Mouse (Mus musculus) forebrain, embryonic 13.5 days (tissue): Measurements from ENCODE around the gene Sept11. TPM values are rescaled to one million over a fixed set of nuclear protein-coding genes. Genes with fewer than 3 reads are reported as not detected.

ENCODE experiments used
- ATAC-seq: fragments of 200-750 bp; cut with Nextera tagmentation; 2 replicates; pipeline ENCODE4 v1.8.0; 2017
- H3K27ac ChIP-seq: fragments of 300-500 bp; sonication (generic); 2 replicates; pipeline ENCODE4 v1.5.1; 2015; ENCODE audit warnings: inconsistent platforms, mild to moderate bottlenecking, moderate library complexity
- H3K27me3 ChIP-seq: fragments of 300-500 bp; sonication (generic); 2 replicates; pipeline ENCODE4 v1.6.1; 2015; ENCODE audit warnings: mild to moderate bottlenecking, inconsistent platforms
- H3K36me3 ChIP-seq: fragments of 300-500 bp; sonication (generic); 2 replicates; pipeline ENCODE4 v1.6.1; 2015; ENCODE audit warnings: mild to moderate bottlenecking, inconsistent platforms; ENCODE audit not compliant: poor library complexity, severe bottlenecking
- H3K4me1 ChIP-seq: fragments of 300-500 bp; sonication (generic); 2 replicates; pipeline ENCODE4 v1.6.1; 2015; ENCODE audit warnings: inconsistent platforms
- H3K4me2 ChIP-seq: fragments of 300-500 bp; sonication (generic); 2 replicates; pipeline ENCODE4 v1.6.1; 2015; ENCODE audit warnings: inconsistent platforms, mild to moderate bottlenecking, moderate library complexity
- H3K4me3 ChIP-seq: fragments of 300-500 bp; sonication (generic); 2 replicates; pipeline ENCODE4 v1.5.1; 2015; ENCODE audit warnings: mild to moderate bottlenecking, inconsistent platforms
- H3K9ac ChIP-seq: fragments of 300-500 bp; sonication (generic); 2 replicates; pipeline ENCODE4 v1.6.1; 2015; ENCODE audit warnings: mild to moderate bottlenecking, inconsistent platforms
- H3K9me3 ChIP-seq: fragments of 300-500 bp; sonication (generic); replicated peaks from 2 replicates; pipeline ENCODE4 v1.6.1; 2016; ENCODE audit warnings: inconsistent platforms
- WGBS: fragments of 180-500 bp; shearing (Covaris S2); methylation state at CpG from one replicate; pipeline ENCODE4 v1.1.7; 2015; 5-methylcytosine and 5-hydroxymethylcytosine counted together
- polyA plus RNA-seq: library from polyadenylated mRNA; unstranded; fragments of >200 nt; fragmentation: Nextera tagmentation; extraction: Ambion mirVana; gene quantifications from 2 replicates; pipeline ENCODE4 v1.2.1, GENCODE M21; 2015

Gene Sept11
- polyA plus RNA-seq, 1 experiment from 2014 or later, result 201 TPM

DNA sequence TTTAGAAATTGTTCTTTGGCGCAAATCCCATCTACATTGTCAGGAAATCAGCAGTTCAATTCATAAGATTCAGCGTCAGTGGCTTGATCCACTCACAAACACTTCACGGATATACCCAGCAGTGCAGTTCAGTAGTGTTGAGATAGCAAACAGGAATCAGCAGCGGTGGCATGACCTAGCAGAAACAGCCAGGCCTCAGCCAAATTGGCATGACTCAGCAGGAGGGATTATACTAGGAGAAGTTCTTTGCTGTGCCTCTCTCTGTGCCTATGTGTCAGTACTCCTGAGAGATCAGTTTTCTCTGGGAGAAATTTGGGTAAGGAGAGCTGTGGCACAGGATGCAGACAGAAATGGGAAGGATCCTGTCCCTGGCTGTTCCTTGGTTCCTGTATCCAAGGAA, 32.4 kb upstream of the Sept11 start:
- Histone ChIP-seq H3K4me3 (no peak overlapping the region), H3K27me3 (no peaks in the 10 kb centered on the region), H3K4me2 (no peak overlapping the region), H3K27ac (no peak overlapping the region), H3K4me1 (no peaks in the 10 kb centered on the region), H3K9ac (no peak overlapping the region), H3K9me3 (no peaks in the 10 kb centered on the region), H3K36me3 (no peaks in the 10 kb centered on the region)
- no peak for ATAC-seq
- WGBS, result 87% methylated on average over 4 of the region's 4 CpGs

DNA sequence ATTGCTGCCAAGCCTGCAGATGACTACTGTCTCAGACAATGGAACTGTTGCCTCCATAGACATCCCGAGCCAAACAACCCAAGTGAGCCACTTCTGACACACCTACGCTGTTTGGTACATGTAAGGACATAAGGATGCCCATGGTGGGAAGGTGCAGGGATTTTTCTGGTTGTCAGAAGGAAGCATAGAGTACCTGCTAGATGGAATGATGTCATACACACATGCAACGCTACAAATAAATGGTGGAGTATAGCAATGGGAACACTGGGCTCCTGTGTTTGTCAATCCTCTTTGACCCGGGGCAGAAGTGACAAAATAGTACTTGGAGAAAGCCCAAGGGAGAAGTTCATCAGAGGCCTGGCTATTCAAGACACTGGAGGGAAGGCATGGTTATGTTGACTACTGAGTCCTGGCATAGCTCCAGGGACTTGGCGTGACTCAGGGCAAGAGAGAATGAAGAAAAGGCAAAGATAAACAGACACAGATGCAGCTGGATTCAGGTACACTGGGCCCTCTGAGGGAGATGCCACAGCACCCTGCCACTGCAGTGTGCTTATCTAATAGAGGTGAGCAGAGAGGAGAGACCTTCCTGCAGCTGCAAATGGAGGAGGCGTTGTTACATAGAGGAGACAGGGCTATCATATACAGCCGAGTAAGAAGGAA, 15.4 kb upstream of the Sept11 start:
- H3K4me2 ChIP-seq, result no peak overlapping the region
- no peaks in the 10 kb centered on the region for H3K4me1 ChIP-seq
- H3K9ac ChIP-seq, result no peak overlapping the region
- no peaks in the 10 kb centered on the region for H3K9me3 ChIP-seq
- H3K27me3 ChIP-seq, result no peaks in the 10 kb centered on the region
- H3K27ac ChIP-seq, result no peak overlapping the region
- 86% methylated on average over 7 of the region's 7 CpGs for WGBS
- H3K36me3 ChIP-seq, result no peaks in the 10 kb centered on the region
- no peak for ATAC-seq
- H3K4me3 ChIP-seq, result no peak overlapping the region

DNA sequence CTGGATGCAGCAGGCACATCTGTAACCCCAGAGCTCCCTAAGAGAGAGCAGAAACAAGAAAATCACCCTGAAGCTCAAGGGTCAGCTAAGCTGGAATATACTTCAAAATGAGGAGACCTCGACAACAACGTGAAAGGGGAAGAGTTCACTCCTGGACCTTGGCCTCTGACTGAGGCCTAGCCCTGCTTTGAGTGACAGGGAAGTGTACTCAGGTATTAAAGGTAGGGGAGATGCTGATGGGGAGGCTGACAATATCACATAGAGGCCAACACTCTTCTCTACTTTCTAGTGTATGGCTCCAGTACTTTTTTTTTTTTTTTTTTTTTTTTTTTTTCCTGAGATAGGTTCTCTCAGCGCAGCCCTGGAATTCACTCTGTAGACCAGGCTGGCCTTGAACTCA, 13.6 kb upstream of the Sept11 start:
- Histone ChIP-seq H3K4me3 (no peak overlapping the region), H3K27ac (no peak overlapping the region), H3K4me2 (no peak overlapping the region), H3K9me3 (no peaks in the 10 kb centered on the region), H3K4me1 (no peaks in the 10 kb centered on the region), H3K36me3 (no peaks in the 10 kb centered on the region), H3K9ac (no peak overlapping the region), H3K27me3 (no peaks in the 10 kb centered on the region)
- WGBS, result 90% methylated on average over 3 of the region's 3 CpGs
- no peak for ATAC-seq

DNA sequence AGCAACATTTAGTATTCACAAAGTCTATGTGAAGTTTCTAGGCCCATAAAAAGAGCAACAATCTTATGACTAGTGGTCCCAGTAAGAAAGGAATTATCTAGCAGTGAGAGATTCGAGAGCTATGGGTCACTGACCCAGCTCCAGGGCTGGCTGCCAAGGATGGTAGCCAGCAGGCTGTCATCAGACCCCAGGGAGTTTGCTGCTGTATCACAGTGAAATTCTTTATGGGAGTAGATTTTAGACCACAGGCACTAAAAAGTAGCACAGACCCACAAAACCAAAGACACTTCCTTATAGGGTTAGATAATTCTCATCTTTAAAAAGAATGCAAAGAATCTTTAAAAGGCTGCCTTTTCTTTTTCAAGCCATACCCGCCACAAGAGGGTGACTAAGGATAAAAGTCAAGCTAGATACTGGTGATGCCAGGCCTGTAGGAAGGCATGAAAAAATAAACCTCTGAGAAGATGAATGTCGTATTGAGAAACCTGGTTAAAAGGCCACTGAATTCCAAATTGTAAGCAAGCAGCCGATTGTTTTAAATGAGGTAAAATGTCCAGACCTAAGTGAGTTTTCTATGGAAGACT, 8.1 kb upstream of the Sept11 start:
- no peak for ATAC-seq
- H3K4me2 ChIP-seq, result no peak overlapping the region
- no peak overlapping the region for H3K9ac ChIP-seq
- H3K4me3 ChIP-seq, result no peak overlapping the region
- no peaks in the 10 kb centered on the region for H3K36me3 ChIP-seq
- 69% methylated on average over 4 of the region's 4 CpGs for WGBS
- H3K27me3 ChIP-seq, result no peaks in the 10 kb centered on the region
- H3K27ac ChIP-seq, result no peak overlapping the region
- H3K9me3 ChIP-seq, result no peaks in the 10 kb centered on the region
- no peaks in the 10 kb centered on the region for H3K4me1 ChIP-seq

DNA sequence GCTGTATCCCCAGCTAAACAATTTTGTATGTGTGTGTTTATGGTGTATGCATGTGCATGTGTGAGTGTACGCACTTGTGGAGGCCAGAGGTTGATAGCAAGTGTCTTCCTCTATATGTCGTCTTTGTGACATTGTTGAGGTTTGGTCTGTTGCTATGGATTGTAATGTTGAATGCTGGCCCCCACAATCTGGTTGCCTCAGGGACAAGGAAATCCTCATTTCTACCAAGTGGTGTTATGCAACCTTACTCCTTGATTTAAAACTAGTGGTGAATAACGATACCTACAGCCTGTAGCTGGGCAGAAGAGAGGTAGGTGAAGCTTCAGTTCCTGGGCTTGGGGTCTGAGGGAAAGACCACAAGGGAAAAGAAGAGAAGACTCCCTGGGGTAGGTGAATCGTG, 7.3 kb upstream of the Sept11 start:
- 88% methylated on average over 4 of the region's 4 CpGs for WGBS
- H3K27ac ChIP-seq, result no peak overlapping the region
- no peaks in the 10 kb centered on the region for H3K27me3 ChIP-seq
- H3K9ac ChIP-seq, result no peak overlapping the region
- ATAC-seq, result no peak
- H3K4me3 ChIP-seq, result no peak overlapping the region
- H3K9me3 ChIP-seq, result no peaks in the 10 kb centered on the region
- no peak overlapping the region for H3K4me2 ChIP-seq
- no peaks in the 10 kb centered on the region for H3K36me3 ChIP-seq
- no peaks in the 10 kb centered on the region for H3K4me1 ChIP-seq

DNA sequence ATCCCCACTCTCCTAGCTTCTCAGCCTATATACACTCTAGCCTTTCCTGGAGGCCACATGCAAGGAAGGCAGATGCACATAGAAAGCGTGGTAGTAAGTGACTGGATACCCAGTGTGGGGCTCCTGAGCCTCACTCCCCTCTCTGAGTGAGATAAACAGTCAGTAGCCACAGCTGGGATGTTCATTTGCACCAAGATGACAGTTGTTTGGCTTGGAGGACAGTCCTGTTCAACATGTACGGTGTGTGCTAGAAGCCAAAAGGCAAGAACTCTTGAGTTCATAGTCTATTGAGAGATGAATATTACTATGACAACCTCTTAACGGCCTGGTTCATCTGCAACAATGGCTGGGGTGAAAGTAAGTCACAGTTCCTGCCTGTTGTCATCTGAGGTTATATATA, 2.0 kb upstream of the Sept11 start:
- Histone ChIP-seq H3K9ac (no peak overlapping the region), H3K36me3 (no peaks in the 10 kb centered on the region), H3K9me3 (no peaks in the 10 kb centered on the region), H3K4me1 (peaks cover 31% of the 10 kb centered on the region), H3K4me3 (no peak overlapping the region), H3K27ac (no peak overlapping the region), H3K27me3 (no peaks in the 10 kb centered on the region), H3K4me2 (peak overlapping the region; percentile 95)
- ATAC-seq, result no peak
- 72% methylated on average over 3 of the region's 3 CpGs for WGBS

DNA sequence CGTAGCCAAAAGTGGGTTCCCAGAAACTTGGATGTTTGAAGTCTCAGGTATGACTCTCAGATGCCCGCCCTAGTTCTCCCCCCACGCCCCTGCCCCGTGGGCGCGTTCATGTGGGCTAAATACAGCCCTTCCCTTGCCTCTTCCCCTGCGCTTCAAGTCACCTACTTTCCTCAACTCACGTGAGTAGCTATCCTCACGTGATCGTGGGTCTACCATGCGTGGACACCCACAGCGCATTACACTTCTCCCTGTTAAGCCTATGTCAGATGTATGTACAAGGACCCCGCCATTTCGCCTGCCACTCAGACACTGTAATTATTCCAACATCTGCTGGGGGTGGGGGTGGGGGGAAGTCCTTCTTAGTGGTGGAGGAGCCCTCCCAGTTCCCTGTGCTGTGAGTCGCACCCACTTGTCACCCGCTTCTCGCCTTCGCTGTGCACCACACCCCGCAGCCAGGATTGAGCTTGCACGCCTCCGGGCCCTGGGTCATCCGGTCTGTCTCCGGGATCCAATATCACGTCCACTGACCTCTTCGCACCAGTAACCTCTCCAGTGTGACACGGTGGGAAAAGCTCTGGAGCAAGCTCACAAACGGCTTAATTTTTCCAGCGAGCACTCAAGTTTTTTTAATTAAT, 973 bp upstream of the Sept11 start:
- H3K36me3 ChIP-seq, result no peaks in the 10 kb centered on the region
- H3K27me3 ChIP-seq, result no peaks in the 10 kb centered on the region
- no peaks in the 10 kb centered on the region for H3K9me3 ChIP-seq
- peak; percentile 48 for ATAC-seq
- 7% methylated on average over 28 of the region's 28 CpGs for WGBS
- H3K27ac ChIP-seq, result peak overlapping the region; percentile 97
- H3K4me1 ChIP-seq, result peaks cover 41% of the 10 kb centered on the region
- H3K4me2 ChIP-seq, result peak overlapping the region; percentile 95
- peak overlapping the region; percentile 90 for H3K9ac ChIP-seq
- H3K4me3 ChIP-seq, result peak overlapping the region; percentile 82

DNA sequence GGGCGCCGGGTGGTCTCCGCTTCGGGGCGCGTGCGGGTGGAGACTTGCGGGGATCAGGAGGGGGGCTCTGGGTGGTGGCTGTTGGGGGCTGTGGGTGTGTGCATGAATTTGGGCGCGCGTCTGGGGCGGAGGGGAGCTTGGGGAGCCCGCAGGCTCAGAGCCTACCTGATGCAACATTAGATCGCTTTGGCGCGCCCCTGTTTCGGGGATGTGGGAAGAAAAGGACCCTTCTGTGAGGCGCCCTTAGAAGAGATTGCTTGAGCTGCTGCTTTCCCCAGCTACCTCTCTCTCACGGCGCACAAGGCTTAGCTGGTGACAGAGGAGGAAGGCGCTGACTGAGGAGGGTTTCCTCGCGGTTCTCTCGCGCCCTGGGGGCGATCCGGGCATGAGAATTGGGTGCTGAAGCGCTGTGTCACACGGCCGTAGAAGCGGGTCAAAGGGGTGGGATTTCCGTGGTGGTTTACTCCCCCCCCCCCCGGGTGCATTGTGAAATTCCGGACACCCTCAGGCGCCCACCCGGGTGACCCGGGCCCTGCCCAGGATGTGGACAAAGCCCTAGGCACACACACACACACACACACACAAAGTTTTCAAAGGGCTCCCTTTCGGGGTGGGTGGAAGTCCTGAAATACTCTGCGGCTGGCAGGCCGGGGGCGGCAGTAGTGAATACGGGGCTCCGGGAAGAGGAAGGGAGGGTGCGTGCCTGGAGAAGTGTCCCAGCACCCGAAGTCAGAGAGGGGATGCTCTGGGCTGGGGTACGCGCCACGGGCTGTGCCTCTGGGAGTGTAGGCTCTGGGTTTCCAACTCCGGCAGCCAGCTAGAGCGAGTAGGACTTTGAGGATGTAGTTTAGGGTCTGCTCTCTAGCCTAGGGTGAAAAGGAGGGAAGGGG, 646 bp downstream of the Sept11 start:
- peak overlapping the region; percentile 95 for H3K4me2 ChIP-seq
- peaks cover 2% of the 10 kb centered on the region; the same call in 1 of the 2 replicates for H3K36me3 ChIP-seq
- no peaks in the 10 kb centered on the region for H3K27me3 ChIP-seq
- H3K9me3 ChIP-seq, result no peaks in the 10 kb centered on the region
- H3K27ac ChIP-seq, result peak overlapping the region; percentile 97
- peak; percentile 60 for ATAC-seq
- WGBS, result under 1% methylated on average over 50 of the region's 50 CpGs
- H3K9ac ChIP-seq, result peak overlapping the region; percentile 90
- H3K4me3 ChIP-seq, result peak overlapping the region; percentile 82
- H3K4me1 ChIP-seq, result peaks cover 56% of the 10 kb centered on the region

DNA sequence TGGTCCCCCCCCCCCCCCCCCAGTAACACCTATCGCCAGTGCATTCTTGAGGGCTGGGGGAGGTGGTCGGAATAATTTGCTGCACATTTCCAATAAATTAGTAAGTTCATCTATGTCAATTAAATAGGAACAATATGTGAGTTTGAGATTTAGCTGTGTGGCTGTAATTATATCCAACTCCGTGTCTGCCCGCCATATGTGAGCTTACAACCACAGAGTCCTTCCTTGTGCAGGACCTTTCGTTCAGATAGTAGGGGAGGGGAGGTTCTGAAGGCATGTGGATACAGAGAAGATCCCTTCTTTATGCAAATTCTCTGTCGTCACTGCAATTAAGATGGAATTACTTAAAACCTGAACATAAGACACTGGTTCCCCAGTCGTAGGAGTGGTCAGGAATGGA, 2.1 kb downstream of the Sept11 start:
- peaks cover 56% of the 10 kb centered on the region for H3K4me1 ChIP-seq

DNA sequence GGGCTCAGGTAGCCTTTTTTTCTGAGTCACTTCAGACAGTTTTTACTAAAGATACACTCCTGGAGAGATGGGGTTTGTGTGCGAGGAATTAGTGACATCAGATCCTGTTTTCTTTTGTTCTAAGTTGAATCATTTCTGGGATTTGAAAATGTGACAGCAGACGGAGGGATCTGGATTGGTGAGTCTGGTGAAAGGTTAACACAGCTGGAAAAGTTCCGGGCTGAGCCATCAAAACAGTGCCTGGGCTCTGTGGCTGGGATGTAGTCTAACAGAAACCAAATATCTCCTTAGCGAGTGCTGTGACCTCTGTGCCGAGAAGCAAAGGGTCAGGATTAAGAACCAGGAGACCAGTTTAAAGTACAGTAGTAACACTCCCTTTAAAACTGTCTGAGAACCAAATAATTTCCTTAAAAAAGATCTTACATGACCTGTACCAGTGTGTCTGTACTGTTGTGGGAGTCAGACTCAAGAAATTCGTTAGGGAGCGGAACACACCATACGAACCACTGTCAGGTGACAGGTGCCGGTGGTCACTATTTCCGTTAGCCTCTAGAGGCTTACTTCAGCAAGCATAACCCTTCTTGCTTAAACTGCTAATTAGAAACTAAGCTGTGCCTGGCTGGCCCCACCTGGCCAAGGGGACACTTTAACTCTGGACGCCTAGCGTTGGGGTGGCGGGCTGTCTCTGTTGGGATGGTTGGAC, 4.1 kb downstream of the Sept11 start:
- Histone ChIP-seq H3K27me3 (no peaks in the 10 kb centered on the region), H3K36me3 (peaks cover 15% of the 10 kb centered on the region), H3K4me1 (peaks cover 48% of the 10 kb centered on the region), H3K27ac (no peak overlapping the region), H3K9me3 (no peaks in the 10 kb centered on the region), H3K4me2 (peak overlapping the region; percentile 95; the same call in 1 of the 2 replicates), H3K4me3 (no peak overlapping the region), H3K9ac (no peak overlapping the region)
- WGBS, result 69% methylated on average over 13 of the region's 13 CpGs
- ATAC-seq, result no peak

More for the DNA sequence above, 2.1 kb downstream of the Sept11 start:
- Histone ChIP-seq H3K36me3 (peaks cover 5% of the 10 kb centered on the region; the same call in 1 of the 2 replicates), H3K27me3 (no peaks in the 10 kb centered on the region), H3K9ac (peak overlapping the region; percentile 90), H3K27ac (no peak overlapping the region), H3K4me2 (peak overlapping the region; percentile 95), H3K4me3 (peak overlapping the region; percentile 82), H3K9me3 (no peaks in the 10 kb centered on the region)
- no peak for ATAC-seq
- WGBS, result 35% methylated on average over 7 of the region's 7 CpGs

DNA sequence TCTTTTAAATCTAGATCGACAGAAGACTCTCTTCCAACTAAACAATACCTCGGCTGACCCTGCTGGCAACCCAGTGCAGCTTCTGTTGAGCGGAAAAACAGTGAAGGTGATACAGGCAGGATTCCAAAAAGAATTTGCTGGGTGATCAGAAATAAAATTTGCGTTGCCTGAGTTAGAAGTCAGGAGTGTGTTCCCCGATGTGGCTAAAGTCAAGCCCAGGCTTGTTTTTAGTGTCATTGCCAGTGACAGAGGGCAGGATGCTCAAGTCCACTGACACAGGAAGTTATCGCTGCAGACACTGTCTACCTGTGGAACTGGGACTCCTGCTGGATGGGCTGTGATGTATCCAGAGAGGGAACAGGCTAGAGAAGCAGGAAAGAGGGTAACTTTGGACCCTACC, 5.0 kb downstream of the Sept11 start:
- H3K36me3 ChIP-seq, result peaks cover 19% of the 10 kb centered on the region
- H3K4me2 ChIP-seq, result no peak overlapping the region
- peaks cover 47% of the 10 kb centered on the region for H3K4me1 ChIP-seq
- H3K4me3 ChIP-seq, result no peak overlapping the region
- H3K27me3 ChIP-seq, result no peaks in the 10 kb centered on the region
- 54% methylated on average over 6 of the region's 6 CpGs for WGBS
- H3K9ac ChIP-seq, result no peak overlapping the region
- no peaks in the 10 kb centered on the region for H3K9me3 ChIP-seq
- ATAC-seq, result no peak
- H3K27ac ChIP-seq, result no peak overlapping the region
